Mouse (Mus musculus) bone marrow, adult 2 months (tissue): ENCODE results near the gene Gm49601. TPM values are rescaled to one million over a fixed set of nuclear protein-coding genes. Genes with fewer than 3 reads are reported as not detected.
A peak's percentile ranks its signal among the peaks of the same experiment; 100 is the strongest.

Experiments used
- H3K27ac ChIP-seq: fragments of 200-500 bp; 2 replicates; pipeline ENCODE4 v1.5.1; 2012; ENCODE audit warnings: low read depth, mild to moderate bottlenecking, control low read depth, inconsistent platforms, low read length; ENCODE audit not compliant: control insufficient read depth, poor library complexity, insufficient read depth
- H3K4me1 ChIP-seq: fragments of 200-500 bp; 2 replicates; pipeline ENCODE4 v1.6.1; 2011; ENCODE audit warnings: low read length; ENCODE audit not compliant: control insufficient read depth, insufficient read depth
- H3K4me3 ChIP-seq: fragments of 200-500 bp; replicated peaks from 2 replicates; pipeline ENCODE3; 2011; ENCODE audit warnings: mild to moderate bottlenecking, low read depth, low read length, control low read depth; ENCODE audit not compliant: control insufficient read depth
- CTCF ChIP-seq: fragments of 200-500 bp; IDR thresholded peaks from 2 replicates; pipeline ENCODE4 v1.5.1; 2011; ENCODE audit warnings: low read length, control low read depth; ENCODE audit not compliant: control insufficient read depth, insufficient read depth
- POLR2A ChIP-seq: fragments of 200-500 bp; IDR thresholded peaks from 2 replicates; pipeline ENCODE4 v1.6.1; 2011; ENCODE audit warnings: low read depth, mild to moderate bottlenecking, control low read depth, low read length, borderline replicate concordance; ENCODE audit not compliant: control insufficient read depth
- WGBS: fragments of 180-500 bp; shearing (Covaris S2); methylation state at CpG from one replicate; pipeline ENCODE4 v1.1.7; 2018; 5-methylcytosine and 5-hydroxymethylcytosine counted together
- polyA plus RNA-seq: library from polyadenylated mRNA; stranded (reverse); fragments of >200 nt; gene quantifications from 2 replicates; pipeline ENCODE4 v1.2.4, GENCODE M21; 2011; ENCODE audit warnings: low replicate concordance; ENCODE audit not compliant: missing spikeins, insufficient read depth, insufficient read length

Gm49601 gene
- polyA plus RNA-seq, 1 experiment, result 15.2 TPM

- 83% methylated on average over 6 of the region's 6 CpGs for WGBS
- TF ChIP-seq POLR2A (no peak), CTCF (no peak)
Observed at GRCm38 (mm10) chr16:18645329-18645728, 19.1 kb upstream of the Gm49601 start.

DNA sequence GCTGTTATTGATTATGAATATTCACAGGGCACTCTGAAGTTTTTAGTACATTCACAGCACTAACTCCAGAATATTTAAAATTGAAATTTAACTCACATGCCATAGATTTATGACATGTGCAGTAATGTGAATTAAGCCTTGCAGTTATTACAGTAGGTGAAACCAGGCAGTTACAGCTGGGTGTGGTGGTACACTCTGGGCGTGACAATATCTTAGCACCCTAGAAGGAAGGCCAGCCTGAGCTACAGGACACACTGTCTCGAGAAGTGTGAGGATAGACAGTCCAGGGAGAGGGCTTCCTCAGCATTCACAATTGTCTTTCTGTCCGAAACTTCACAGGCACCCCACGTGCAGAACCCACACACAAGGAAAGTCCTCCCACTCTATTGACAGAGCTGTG is 18.3 kb upstream of the Gm49601 start:
- TF ChIP-seq CTCF (no peak), POLR2A (no peak)
- Histone ChIP-seq H3K4me1 (peaks cover 3% of the 10 kb centered on the region), H3K27ac (no peak overlapping the region), H3K4me3 (no peak overlapping the region)
- WGBS, result 64% methylated on average over 4 of the region's 4 CpGs

More at GRCm38 (mm10) chr16:18645329-18645728, 19.1 kb upstream of the Gm49601 start:
- Histone ChIP-seq H3K27ac (no peak overlapping the region), H3K4me1 (peaks cover 3% of the 10 kb centered on the region), H3K4me3 (no peak overlapping the region)

GRCm38 (mm10) chr16:18643406-18643998 is 17.3 kb upstream of the Gm49601 start:
- H3K4me3 ChIP-seq, result no peak overlapping the region
- H3K4me1 ChIP-seq, result peaks cover 4% of the 10 kb centered on the region
- peak overlapping the region; percentile 35 for H3K27ac ChIP-seq
- TF ChIP-seq CTCF (no peak), POLR2A (no peak)
- 49% methylated on average over 11 of the region's 11 CpGs for WGBS

DNA sequence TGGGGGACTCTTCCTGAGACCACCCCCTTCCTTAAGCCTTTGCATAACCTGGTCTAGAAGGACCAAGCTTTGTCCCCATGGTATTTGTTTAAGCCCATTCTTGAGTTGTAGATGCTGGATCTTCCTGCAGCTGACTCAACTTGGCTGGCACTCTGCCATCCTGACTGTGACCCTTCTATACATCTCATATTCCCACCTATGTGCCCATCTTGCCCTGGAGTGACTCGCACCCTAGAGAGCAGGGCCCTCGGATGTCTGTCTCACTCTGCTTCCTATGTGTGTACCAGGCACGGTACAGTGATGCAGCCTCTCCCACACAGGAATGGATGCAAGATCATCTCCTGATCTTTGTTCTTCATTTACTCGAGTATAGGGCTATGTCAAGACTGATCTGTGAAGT is 16.7 kb upstream of the Gm49601 start:
- Histone ChIP-seq H3K27ac (peak overlapping the region; percentile 35), H3K4me3 (no peak overlapping the region), H3K4me1 (peaks cover 4% of the 10 kb centered on the region)
- 66% methylated on average over 4 of the region's 4 CpGs for WGBS
- TF ChIP-seq CTCF (no peak), POLR2A (no peak)

GRCm38 (mm10) chr16:18642291-18642690 is 16.1 kb upstream of the Gm49601 start:
- Histone ChIP-seq H3K27ac (no peak overlapping the region), H3K4me1 (peaks cover 4% of the 10 kb centered on the region), H3K4me3 (no peak overlapping the region)
- TF ChIP-seq CTCF, result no peak
- TF ChIP-seq POLR2A, result no peak
- WGBS, result 55% methylated on average over 7 of the region's 7 CpGs

- 55% methylated on average over 1 of the region's 1 CpGs for WGBS
- H3K4me3 ChIP-seq, result no peak overlapping the region
- TF ChIP-seq POLR2A (no peak), CTCF (no peak)
- peaks cover 4% of the 10 kb centered on the region for H3K4me1 ChIP-seq
- H3K27ac ChIP-seq, result no peak overlapping the region
Observed at GRCm38 (mm10) chr16:18639382-18639929, 13.2 kb upstream of the Gm49601 start.

- TF ChIP-seq CTCF, result no peak
- TF ChIP-seq POLR2A, result no peak
- Histone ChIP-seq H3K27ac (no peak overlapping the region), H3K4me3 (no peak overlapping the region), H3K4me1 (peaks cover 2% of the 10 kb centered on the region)
- 52% methylated on average over 2 of the region's 2 CpGs for WGBS
Observed at GRCm38 (mm10) chr16:18638396-18638795, 12.2 kb upstream of the Gm49601 start.

DNA sequence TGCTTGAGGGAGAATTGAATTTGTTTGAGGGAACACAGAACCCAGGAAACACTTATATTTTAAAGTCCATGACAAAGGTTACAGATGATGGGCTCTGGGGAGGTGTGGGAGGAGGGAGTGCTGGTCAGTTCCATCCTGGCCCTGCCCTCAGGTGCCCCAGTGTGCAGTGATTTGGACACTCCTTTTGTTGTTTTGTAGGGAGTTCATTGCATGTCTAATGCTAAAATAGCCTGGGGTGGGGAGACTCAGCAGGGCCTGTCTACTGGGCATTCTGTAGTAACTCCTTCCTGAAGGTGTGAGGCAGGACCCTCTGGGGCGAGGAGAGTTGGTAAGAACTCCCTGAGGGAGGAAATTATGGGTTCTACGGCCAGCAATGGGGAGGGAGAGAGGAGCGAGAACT is 10.6 kb upstream of the Gm49601 start:
- Histone ChIP-seq H3K4me1 (peaks cover 2% of the 10 kb centered on the region; the same call in 1 of the 2 replicates), H3K27ac (no peak overlapping the region), H3K4me3 (no peak overlapping the region)
- 65% methylated on average over 3 of the region's 3 CpGs for WGBS
- TF ChIP-seq CTCF (no peak), POLR2A (no peak)
